Mouse (Mus musculus) left cerebral cortex, postnatal 10 days (tissue): Measurements from ENCODE around the gene Irf9. TPM values are rescaled to one million over a fixed set of nuclear protein-coding genes. Genes with fewer than 3 reads are reported as not detected.

Experiments used
- DNase-seq, 2 experiments: peaks; one replicate each; pipeline ENCODE4 v3.0.0; 2021 to 2022; ENCODE audit warnings: low spot score in 2 of 2, mixed read lengths in 1 of 2; ENCODE audit errors: extremely low spot score in 1 of 2
- intact Hi-C: fragments of 180-260 bp; cut with DNase I; formaldehyde crosslinking; loops from one replicate; pipeline ENCODE4 v1.15.1; 2025
- total RNA-seq, 2 experiments: library from RNA; stranded (reverse); gene quantifications; 2 replicates each; pipeline ENCODE4 v1.2.3; 2021

The Irf9 gene
- total RNA-seq, 2 experiments from 2014 or later = 10.0 to 12.5 TPM

- intact Hi-C loops = no loop called here
- DNase-seq = peak in 1 of 2 experiments; percentile 73
These were observed 24.6 kb upstream of the Irf9 start for GRCm38 (mm10) chr14:55578668-55579269.

DNA sequence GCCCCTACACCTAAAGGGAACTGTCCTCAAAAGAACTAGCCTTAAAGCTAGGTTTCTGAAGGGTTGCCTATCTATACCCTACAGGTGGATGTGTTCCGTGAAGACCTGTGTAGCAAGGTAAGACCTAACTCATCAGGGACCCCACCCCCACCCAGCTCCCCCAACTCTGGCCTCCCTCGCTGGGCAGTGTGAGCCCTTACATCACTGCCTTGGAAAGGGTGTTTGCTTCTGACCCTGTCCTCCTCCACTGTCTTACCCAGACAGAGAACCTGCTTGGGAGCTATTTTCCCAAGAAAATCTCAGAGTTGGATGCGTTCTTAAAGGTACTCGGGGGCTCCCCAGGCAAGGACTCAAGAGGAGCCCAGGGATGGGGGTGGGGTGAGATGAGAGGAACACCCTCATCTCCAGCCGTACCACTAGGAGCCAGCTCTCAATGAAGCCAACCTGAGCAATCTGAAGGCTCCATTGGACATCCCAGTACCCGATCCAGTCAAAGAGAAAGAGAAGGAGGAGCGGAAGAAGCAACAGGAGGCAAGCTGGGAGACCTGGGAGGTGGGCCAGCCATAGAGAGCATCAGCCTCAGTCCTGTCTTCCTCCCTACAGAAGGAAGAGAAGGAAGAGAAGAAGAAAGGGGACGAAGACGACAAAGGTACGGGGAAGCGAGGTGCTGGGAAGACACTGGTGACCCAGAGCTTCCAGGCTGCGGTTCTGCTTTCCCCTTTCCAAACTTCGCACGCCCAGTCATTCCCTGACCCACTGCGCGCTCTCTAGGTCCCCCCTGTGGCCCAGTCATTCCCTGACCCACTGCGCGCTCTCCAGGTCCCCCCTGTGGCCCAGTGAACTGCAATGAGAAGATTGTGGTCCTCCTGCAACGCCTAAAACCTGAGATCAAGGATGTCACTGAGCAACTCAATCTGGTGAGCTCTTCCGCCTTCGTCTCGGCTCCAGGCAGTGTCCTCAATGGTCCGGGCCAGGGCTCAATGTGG is 23.6 kb upstream of the Irf9 start:
- no peak for DNase-seq

GRCm38 (mm10) chr14:55580731-55581130 is 22.6 kb upstream of the Irf9 start:
- no peak for DNase-seq
- intact Hi-C loops = no loop called here

More for the DNA sequence above, 23.6 kb upstream of the Irf9 start:
- intact Hi-C loops = no loop called here

GRCm38 (mm10) chr14:55581981-55582681 is 21.2 kb upstream of the Irf9 start:
- intact Hi-C loops = no loop called here

DNA sequence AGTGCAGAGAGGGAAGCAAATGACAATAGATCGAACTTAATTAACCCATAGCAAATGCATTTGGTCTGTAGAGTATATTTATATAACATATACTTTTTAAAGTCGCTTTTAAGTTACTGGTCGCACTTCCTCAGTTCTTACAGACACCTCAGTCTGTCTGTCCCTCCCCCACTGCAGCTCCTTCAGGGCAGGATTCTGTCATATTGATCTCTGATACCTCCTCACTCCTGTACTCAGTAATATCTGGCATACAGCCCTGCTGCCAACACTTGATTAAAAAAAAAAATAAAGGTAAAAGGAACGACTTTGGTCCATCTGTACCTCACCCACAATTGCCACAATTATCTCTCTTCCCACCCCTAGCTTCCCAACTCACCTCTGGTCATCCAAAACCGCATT is 19.1 kb upstream of the Irf9 start:
- DNase-seq = no peak
- intact Hi-C loops = no loop called here

More at GRCm38 (mm10) chr14:55581981-55582681, 21.2 kb upstream of the Irf9 start:
- no peak for DNase-seq

DNA sequence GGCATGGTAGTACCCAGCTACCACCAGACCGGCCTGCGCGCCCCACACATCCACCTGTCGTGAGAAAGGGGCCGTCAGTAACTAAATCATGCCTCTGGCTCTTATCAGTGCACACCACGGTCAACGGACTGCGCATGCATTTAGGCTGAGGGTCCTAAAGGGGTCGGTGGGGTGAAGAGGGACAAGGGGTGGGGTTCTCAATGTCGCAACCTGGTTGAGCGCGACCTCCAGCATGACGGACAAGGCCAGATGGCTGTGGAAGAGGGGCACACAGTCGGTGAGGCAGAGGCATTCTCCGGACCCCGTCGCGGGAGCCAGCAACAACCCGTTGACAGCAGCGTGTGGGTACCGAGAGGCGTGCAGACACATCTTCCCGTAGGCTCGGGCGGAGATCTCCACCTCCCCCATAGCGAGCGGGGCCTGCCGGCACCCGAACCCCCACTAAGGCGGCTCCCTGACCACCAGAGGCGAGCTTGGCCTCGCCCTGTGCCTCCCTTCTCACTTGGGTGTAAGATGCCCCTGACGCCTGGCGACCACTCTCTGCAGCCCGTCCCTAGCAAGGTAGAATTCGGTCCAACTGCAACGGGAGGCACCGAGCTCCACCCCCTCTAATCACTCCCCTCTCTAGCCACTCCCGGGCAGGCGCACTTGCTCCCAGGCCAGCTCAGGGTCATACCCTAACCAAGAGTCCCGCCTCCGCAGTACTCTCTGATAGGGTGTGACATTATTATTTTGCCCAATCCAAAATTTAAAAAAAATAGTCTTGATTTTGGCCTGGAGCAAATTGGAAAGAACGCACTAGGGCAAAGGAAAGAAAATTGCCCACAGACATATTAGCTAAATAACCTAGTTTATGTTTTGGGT is 18.4 kb upstream of the Irf9 start, which contains the start of gene Emc9:
Emc9 (minus strand) TSS at position 601 of the 864 bp plus-strand sequence.
- DNase-seq = peak; percentile 38 to 83
- intact Hi-C loops = no loop called here

- no peak for DNase-seq
- intact Hi-C loops = no loop called here
These were observed 17.8 kb upstream of the Irf9 start for GRCm38 (mm10) chr14:55585566-55585960.

DNA sequence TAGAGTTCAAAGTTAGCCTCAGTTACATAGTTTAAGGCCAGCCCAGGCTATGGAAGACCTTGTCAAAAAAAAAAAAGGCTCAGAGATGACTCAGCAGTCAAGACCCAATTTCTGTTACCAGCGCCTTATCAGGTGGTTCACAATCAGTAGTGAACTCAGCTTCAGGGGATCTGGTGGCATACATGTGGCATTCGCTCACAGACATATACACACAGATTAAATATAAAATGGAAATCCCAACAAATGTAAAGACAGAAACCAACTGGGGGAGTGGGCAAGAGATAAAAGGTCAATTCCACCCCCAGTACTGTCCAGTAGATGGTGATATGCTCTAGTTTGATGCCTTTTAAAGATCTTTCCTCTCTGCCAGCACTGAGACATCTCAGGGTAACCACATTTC is 17.2 kb upstream of the Irf9 start:
- intact Hi-C loops = no loop called here
- no peak for DNase-seq

- DNase-seq = no peak
- intact Hi-C loops = no loop called here
These were observed 14.1 kb upstream of the Irf9 start for GRCm38 (mm10) chr14:55589271-55589670.

GRCm38 (mm10) chr14:55589771-55590448 is 13.5 kb upstream of the Irf9 start:
- intact Hi-C loops = no loop called here

GRCm38 (mm10) chr14:55590748-55591330 is 12.5 kb upstream of the Irf9 start, which contains the start of gene Psme2:
Gene Psme2 (minus strand): TSS chr14:55591113.
- intact Hi-C loops = no loop called here
- DNase-seq = peak; percentile 92 to 96

More at GRCm38 (mm10) chr14:55589771-55590448, 13.5 kb upstream of the Irf9 start:
- DNase-seq = no peak

- DNase-seq = peak; percentile 95 to 96
- intact Hi-C loops = no loop called here
These were observed 12.0 kb upstream of the Irf9 start, which contains the start of gene Rnf31 for GRCm38 (mm10) chr14:55591331-55591891. Gene Rnf31 (plus strand): TSS chr14:55591708.

GRCm38 (mm10) chr14:55592226-55592625 is 11.1 kb upstream of the Irf9 start:
- intact Hi-C loops = no loop called here
- DNase-seq = peak in 1 of 2 experiments; percentile 45

DNA sequence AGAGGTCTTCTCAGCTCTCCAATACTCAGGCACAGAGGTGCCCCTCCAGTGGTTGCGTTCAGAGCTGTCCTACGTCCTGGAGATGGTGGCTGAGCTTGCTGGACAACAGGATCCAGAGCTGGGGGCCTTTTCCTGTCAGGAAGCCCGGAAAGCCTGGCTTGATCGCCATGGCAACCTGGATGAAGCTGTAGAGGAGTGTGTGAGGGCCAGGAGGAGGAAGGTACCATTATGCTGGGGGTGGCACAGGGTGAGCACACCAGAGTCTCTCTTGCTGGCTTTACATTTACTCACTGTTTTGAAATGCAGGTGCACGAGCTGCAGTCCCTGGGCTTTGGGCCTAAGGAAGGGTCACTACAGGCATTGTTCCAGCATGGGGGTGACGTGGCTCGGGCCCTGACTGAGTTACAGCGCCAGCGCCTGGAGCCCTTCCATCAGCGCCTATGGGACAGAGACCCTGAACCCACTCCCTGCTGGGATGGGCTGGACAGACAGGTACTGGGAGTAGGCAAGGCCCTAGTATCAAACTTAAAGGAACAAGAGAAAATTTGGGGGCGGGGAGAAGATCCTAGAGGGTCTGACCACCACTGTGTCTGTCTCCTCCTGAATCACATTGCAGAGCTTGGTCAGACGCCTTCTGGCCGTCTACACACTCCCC is 7.2 kb upstream of the Irf9 start:
- intact Hi-C loops = no loop called here

DNA sequence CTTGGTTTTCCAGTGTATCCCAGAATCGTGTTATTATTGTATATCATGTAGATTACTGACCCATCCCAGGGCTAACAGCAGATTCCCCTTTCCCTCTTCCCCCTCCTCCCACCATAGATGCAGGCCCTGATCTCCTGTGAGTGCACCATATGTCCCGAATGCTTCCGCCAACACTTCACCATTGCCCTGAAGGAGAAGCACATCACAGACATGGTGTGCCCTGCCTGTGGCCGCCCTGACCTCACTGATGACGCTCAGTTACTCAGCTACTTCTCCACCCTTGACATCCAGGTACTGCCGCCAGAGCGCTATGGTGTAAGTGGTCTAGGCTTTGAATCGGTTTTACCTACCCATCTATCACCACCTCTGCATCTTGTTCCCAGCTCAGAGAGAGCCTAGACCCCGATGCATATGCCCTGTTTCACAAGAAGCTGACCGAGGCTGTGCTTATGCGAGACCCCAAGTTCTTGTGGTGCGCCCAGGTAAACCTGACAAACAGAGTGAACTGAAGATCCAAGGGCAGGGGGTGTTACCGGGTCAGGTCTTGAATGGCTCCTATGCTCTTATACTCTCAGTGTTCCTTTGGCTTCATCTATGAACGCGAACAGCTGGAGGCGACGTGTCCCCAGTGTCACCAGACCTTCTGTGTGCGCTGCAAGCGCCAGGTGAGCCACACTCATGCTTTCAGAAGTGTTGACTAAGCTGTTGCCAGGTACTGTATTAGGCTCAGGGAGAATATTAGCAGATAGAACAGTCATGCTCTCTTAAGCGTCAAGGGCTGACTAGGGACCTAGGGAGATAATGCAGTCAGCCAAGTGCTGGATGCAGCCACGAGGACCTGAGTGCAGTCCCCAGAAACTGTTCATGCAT is 4.6 kb upstream of the Irf9 start:
- no peak for DNase-seq

More for the DNA sequence above, 7.2 kb upstream of the Irf9 start:
- peak in 1 of 2 experiments; percentile 66 for DNase-seq

More for the DNA sequence above, 4.6 kb upstream of the Irf9 start:
- intact Hi-C loops = no loop called here
